Mouse (Mus musculus): Measurements from ENCODE around the gene Tent2. TPM values are rescaled to one million over a fixed set of nuclear protein-coding genes. Genes with fewer than 3 reads are reported as not detected.
"Not testable (repeated sequence)": the region's sequence is repeated elsewhere in the genome, so short reads cannot be mapped to it uniquely, and the experiment has no call there.

The Tent2 gene
- polyA plus RNA-seq, 1 experiment from 2014 or later: 48.0 TPM

GRCm38 (mm10) chr13:93231016-93231415, 38.8 kb upstream of the Tent2 start:
- WGBS: 57% methylated on average over 4 of the region's 4 CpGs

GRCm38 (mm10) chr13:93211741-93212140, 19.6 kb upstream of the Tent2 start:
- no peaks in the 10 kb centered on the region for H3K36me3 ChIP-seq (ENCODE audit: control insufficient read depth, insufficient read depth, low read length)
- H3K4me1 ChIP-seq (ENCODE audit: control insufficient read depth in 2 of 2, insufficient read depth in 2 of 2, low read length in 2 of 2): peaks cover 0 to 2% of the 10 kb centered on the region in 2 experiments; a peak in 1 of 4 replicates
- no peak overlapping the region for H3K27ac ChIP-seq (replicated peaks in 1 of 2; ENCODE audit: control insufficient read depth in 1 of 2, insufficient read depth in 1 of 2, low read depth in 2 of 2, low read length in 2 of 2)
- no peaks in the 10 kb centered on the region for H3K27me3 ChIP-seq (ENCODE audit: control insufficient read depth, insufficient read depth, low read length)
- H3K4me3 ChIP-seq (ENCODE audit: control insufficient read depth in 1 of 2, insufficient read depth in 1 of 2, low read depth in 1 of 2, low read length in 2 of 2): no peak overlapping the region
- no peak overlapping the region for H3K4me2 ChIP-seq (ENCODE audit: low read length)
- no peak overlapping the region for H3K9ac ChIP-seq (ENCODE audit: low read length)
- no peak for ATAC-seq (ENCODE audit: insufficient number of reproducible peaks, insufficient read depth, low FRiP score, low read depth)
- WGBS: 26% methylated on average over 1 of the region's 1 CpGs
- H3K9me3 ChIP-seq (ENCODE audit: control insufficient read depth, low read length): no peaks in the 10 kb centered on the region

More at GRCm38 (mm10) chr13:93231016-93231415, 38.8 kb upstream of the Tent2 start:
- no peak overlapping the region for H3K4me3 ChIP-seq (ENCODE audit: control insufficient read depth in 1 of 2, insufficient read depth in 1 of 2, low read depth in 1 of 2, low read length in 2 of 2)
- H3K4me1 ChIP-seq (ENCODE audit: control insufficient read depth in 2 of 2, insufficient read depth in 2 of 2, low read length in 2 of 2): no peaks in the 10 kb centered on the region
- H3K36me3 ChIP-seq (ENCODE audit: control insufficient read depth, insufficient read depth, low read length): no peaks in the 10 kb centered on the region
- no peak for ATAC-seq (ENCODE audit: insufficient number of reproducible peaks, insufficient read depth, low FRiP score, low read depth)
- no peak overlapping the region for H3K27ac ChIP-seq (replicated peaks in 1 of 2; ENCODE audit: control insufficient read depth in 1 of 2, insufficient read depth in 1 of 2, low read depth in 2 of 2, low read length in 2 of 2)
- no peaks in the 10 kb centered on the region for H3K9me3 ChIP-seq (ENCODE audit: control insufficient read depth, low read length)
- no peak overlapping the region for H3K4me2 ChIP-seq (ENCODE audit: low read length)
- H3K27me3 ChIP-seq (ENCODE audit: control insufficient read depth, insufficient read depth, low read length): no peaks in the 10 kb centered on the region
- no peak overlapping the region for H3K9ac ChIP-seq (ENCODE audit: low read length)

- Histone ChIP-seq H3K4me3 (ENCODE audit: control insufficient read depth in 1 of 2, insufficient read depth in 1 of 2, low read depth in 1 of 2, low read length in 2 of 2) (peak overlapping the region; percentile 68 to 96), H3K27me3 (ENCODE audit: control insufficient read depth, insufficient read depth, low read length) (no peaks in the 10 kb centered on the region)
- no peak for ATAC-seq (ENCODE audit: insufficient number of reproducible peaks, insufficient read depth, low FRiP score, low read depth)
Observed at GRCm38 (mm10) chr13:93192646-93193026, 451 bp upstream of the Tent2 start.

GRCm38 (mm10) chr13:93189416-93189815, 2.8 kb downstream of the Tent2 start:
- WGBS: 45% methylated on average over 2 of the region's 2 CpGs
- peak overlapping the region; percentile 46 for H3K4me2 ChIP-seq (ENCODE audit: low read length)
- H3K36me3 ChIP-seq (ENCODE audit: control insufficient read depth, insufficient read depth, low read length): peaks cover 13% of the 10 kb centered on the region
- no peaks in the 10 kb centered on the region for H3K27me3 ChIP-seq (ENCODE audit: control insufficient read depth, insufficient read depth, low read length)
- H3K4me3 ChIP-seq (ENCODE audit: control insufficient read depth in 1 of 2, insufficient read depth in 1 of 2, low read depth in 1 of 2, low read length in 2 of 2): no peak overlapping the region
- peaks cover 0 to 14% of the 10 kb centered on the region in 2 experiments; a peak in 3 of 4 replicates for H3K4me1 ChIP-seq (ENCODE audit: control insufficient read depth in 2 of 2, insufficient read depth in 2 of 2, low read length in 2 of 2)
- peak overlapping the region; percentile 33 to 37 for H3K27ac ChIP-seq (replicated peaks in 1 of 2; ENCODE audit: control insufficient read depth in 1 of 2, insufficient read depth in 1 of 2, low read depth in 2 of 2, low read length in 2 of 2)
- no peak for ATAC-seq (ENCODE audit: insufficient number of reproducible peaks, insufficient read depth, low FRiP score, low read depth)
- peak overlapping the region; percentile 16; the same call in 1 of the 2 replicates for H3K9ac ChIP-seq (ENCODE audit: low read length)
- no peaks in the 10 kb centered on the region for H3K9me3 ChIP-seq (ENCODE audit: control insufficient read depth, low read length)

More at GRCm38 (mm10) chr13:93192646-93193026, 451 bp upstream of the Tent2 start:
- 76% methylated on average over 5 of the region's 5 CpGs for WGBS
- Histone ChIP-seq H3K27ac (replicated peaks in 1 of 2; ENCODE audit: control insufficient read depth in 1 of 2, insufficient read depth in 1 of 2, low read depth in 2 of 2, low read length in 2 of 2) (peak overlapping the region; percentile 80 to 95), H3K4me1 (ENCODE audit: control insufficient read depth in 2 of 2, insufficient read depth in 2 of 2, low read length in 2 of 2) (peaks cover 0 to 14% of the 10 kb centered on the region in 2 experiments; a peak in 3 of 4 replicates), H3K4me2 (ENCODE audit: low read length) (peak overlapping the region; percentile 85), H3K9me3 (ENCODE audit: control insufficient read depth, low read length) (no peaks in the 10 kb centered on the region), H3K9ac (ENCODE audit: low read length) (peak overlapping the region; percentile 97), H3K36me3 (ENCODE audit: control insufficient read depth, insufficient read depth, low read length) (no peaks in the 10 kb centered on the region)

- peaks cover 18% of the 10 kb centered on the region for H3K36me3 ChIP-seq (ENCODE audit: control insufficient read depth, insufficient read depth, low read length)
- no peaks in the 10 kb centered on the region for H3K9me3 ChIP-seq (ENCODE audit: control insufficient read depth, low read length)
- no peak overlapping the region for H3K4me3 ChIP-seq (ENCODE audit: control insufficient read depth in 1 of 2, insufficient read depth in 1 of 2, low read depth in 1 of 2, low read length in 2 of 2)
- WGBS: 86% methylated on average over 3 of the region's 3 CpGs
- H3K9ac ChIP-seq (ENCODE audit: low read length): no peak overlapping the region
- H3K4me1 ChIP-seq (ENCODE audit: control insufficient read depth in 2 of 2, insufficient read depth in 2 of 2, low read length in 2 of 2): peaks cover 0 to 14% of the 10 kb centered on the region in 2 experiments; a peak in 3 of 4 replicates
- peak overlapping the region; percentile 46 for H3K4me2 ChIP-seq (ENCODE audit: low read length)
- H3K27ac ChIP-seq (replicated peaks in 1 of 2; ENCODE audit: control insufficient read depth in 1 of 2, insufficient read depth in 1 of 2, low read depth in 2 of 2, low read length in 2 of 2): peak overlapping the region in 1 of 2 experiments; percentile 37; a peak in 1 of 4 replicates
- no peaks in the 10 kb centered on the region for H3K27me3 ChIP-seq (ENCODE audit: control insufficient read depth, insufficient read depth, low read length)
- ATAC-seq (ENCODE audit: insufficient number of reproducible peaks, insufficient read depth, low FRiP score, low read depth): no peak
Observed at GRCm38 (mm10) chr13:93188738-93189137, 3.4 kb downstream of the Tent2 start.

- not testable (repeated sequence) for H3K4me3 ChIP-seq (ENCODE audit: control insufficient read depth in 1 of 2, insufficient read depth in 1 of 2, low read depth in 1 of 2, low read length in 2 of 2); ATAC-seq (ENCODE audit: insufficient number of reproducible peaks, insufficient read depth, low FRiP score, low read depth); H3K9ac ChIP-seq (ENCODE audit: low read length); H3K27me3 ChIP-seq (ENCODE audit: control insufficient read depth, insufficient read depth, low read length); H3K9me3 ChIP-seq (ENCODE audit: control insufficient read depth, low read length); H3K27ac ChIP-seq (replicated peaks in 1 of 2; ENCODE audit: control insufficient read depth in 1 of 2, insufficient read depth in 1 of 2, low read depth in 2 of 2, low read length in 2 of 2); H3K4me2 ChIP-seq (ENCODE audit: low read length)
- H3K36me3 ChIP-seq (ENCODE audit: control insufficient read depth, insufficient read depth, low read length): peaks cover 28% of the 10 kb centered on the region
- peaks cover 0 to 14% of the 10 kb centered on the region in 2 experiments; a peak in 3 of 4 replicates for H3K4me1 ChIP-seq (ENCODE audit: control insufficient read depth in 2 of 2, insufficient read depth in 2 of 2, low read length in 2 of 2)
- 94% methylated on average over 5 of the region's 5 CpGs for WGBS
Observed at GRCm38 (mm10) chr13:93187792-93188191, 4.4 kb downstream of the Tent2 start.

- H3K27ac ChIP-seq (replicated peaks in 1 of 2; ENCODE audit: control insufficient read depth in 1 of 2, insufficient read depth in 1 of 2, low read depth in 2 of 2, low read length in 2 of 2): no peak overlapping the region
- no peak overlapping the region for H3K4me2 ChIP-seq (ENCODE audit: low read length)
- no peak for ATAC-seq (ENCODE audit: insufficient number of reproducible peaks, insufficient read depth, low FRiP score, low read depth)
- no peaks in the 10 kb centered on the region for H3K27me3 ChIP-seq (ENCODE audit: control insufficient read depth, insufficient read depth, low read length)
- H3K9me3 ChIP-seq (ENCODE audit: control insufficient read depth, low read length): no peaks in the 10 kb centered on the region
- peaks cover 43% of the 10 kb centered on the region for H3K36me3 ChIP-seq (ENCODE audit: control insufficient read depth, insufficient read depth, low read length)
- WGBS: 90% methylated on average over 1 of the region's 1 CpGs
- H3K4me1 ChIP-seq (ENCODE audit: control insufficient read depth in 2 of 2, insufficient read depth in 2 of 2, low read length in 2 of 2): peaks cover 0 to 3% of the 10 kb centered on the region in 2 experiments; a peak in 2 of 4 replicates
- no peak overlapping the region for H3K9ac ChIP-seq (ENCODE audit: low read length)
- no peak overlapping the region for H3K4me3 ChIP-seq (ENCODE audit: control insufficient read depth in 1 of 2, insufficient read depth in 1 of 2, low read depth in 1 of 2, low read length in 2 of 2)
Observed at GRCm38 (mm10) chr13:93180351-93180750, 11.8 kb downstream of the Tent2 start.

GRCm38 (mm10) chr13:93179522-93179921, 12.7 kb downstream of the Tent2 start:
- no peaks in the 10 kb centered on the region for H3K9me3 ChIP-seq (ENCODE audit: control insufficient read depth, low read length)
- no peak overlapping the region for H3K4me2 ChIP-seq (ENCODE audit: low read length)
- H3K27me3 ChIP-seq (ENCODE audit: control insufficient read depth, insufficient read depth, low read length): no peaks in the 10 kb centered on the region
- no peak overlapping the region for H3K4me3 ChIP-seq (ENCODE audit: control insufficient read depth in 1 of 2, insufficient read depth in 1 of 2, low read depth in 1 of 2, low read length in 2 of 2)
- H3K4me1 ChIP-seq (ENCODE audit: control insufficient read depth in 2 of 2, insufficient read depth in 2 of 2, low read length in 2 of 2): peaks cover 0 to 3% of the 10 kb centered on the region in 2 experiments; a peak in 2 of 4 replicates
- ATAC-seq (ENCODE audit: insufficient number of reproducible peaks, insufficient read depth, low FRiP score, low read depth): no peak
- 92% methylated on average over 2 of the region's 2 CpGs for WGBS
- no peak overlapping the region for H3K9ac ChIP-seq (ENCODE audit: low read length)
- H3K36me3 ChIP-seq (ENCODE audit: control insufficient read depth, insufficient read depth, low read length): peaks cover 42% of the 10 kb centered on the region
- no peak overlapping the region for H3K27ac ChIP-seq (replicated peaks in 1 of 2; ENCODE audit: control insufficient read depth in 1 of 2, insufficient read depth in 1 of 2, low read depth in 2 of 2, low read length in 2 of 2)
